Mouse (Mus musculus): ENCODE measurements around the gene Tnip1. TPM values are rescaled to one million over a fixed set of nuclear protein-coding genes. Genes with fewer than 3 reads are reported as not detected.

Tnip1 gene
- polyA plus RNA-seq, 1 experiment, result 20.6 TPM

- H3K36me3 ChIP-seq (ENCODE audit: control insufficient read depth, insufficient read depth, low read length), result peaks cover 2% of the 10 kb centered on the region; the same call in 1 of the 2 replicates
- H3K27ac ChIP-seq (ENCODE audit: insufficient read depth, low read depth, low read length), result no peak overlapping the region
- no peak overlapping the region for H3K4me3 ChIP-seq (ENCODE audit: insufficient read depth, low read depth, low read length)
- WGBS, result 82% methylated on average over 7 of the region's 7 CpGs
- no peak for DNase-seq
- no peaks in the 10 kb centered on the region for H3K4me1 ChIP-seq (ENCODE audit: control insufficient read depth, insufficient read depth, low read length)
- no peaks in the 10 kb centered on the region for H3K27me3 ChIP-seq (replicated peaks; ENCODE audit: control insufficient read depth, insufficient read depth, low read length)
- TF ChIP-seq CTCF (conservative IDR thresholded peaks at IDR 0.05; ENCODE audit: insufficient read depth, insufficient read length, low read depth, low read length) (no peak), POLR2A (IDR thresholded peaks at IDR 0.05; ENCODE audit: low read depth, low read length) (no peak)
These were observed 33.5 kb upstream of the Tnip1 start for GRCm38 (mm10) chr11:54996176-54996575.

- H3K27me3 ChIP-seq (replicated peaks; ENCODE audit: control insufficient read depth, insufficient read depth, low read length), result no peaks in the 10 kb centered on the region
- H3K4me3 ChIP-seq (ENCODE audit: insufficient read depth, low read depth, low read length), result no peak overlapping the region
- H3K36me3 ChIP-seq (ENCODE audit: control insufficient read depth, insufficient read depth, low read length), result no peaks in the 10 kb centered on the region; the same call in 1 of the 2 replicates
- no peaks in the 10 kb centered on the region for H3K4me1 ChIP-seq (ENCODE audit: control insufficient read depth, insufficient read depth, low read length)
- no peak overlapping the region for H3K27ac ChIP-seq (ENCODE audit: insufficient read depth, low read depth, low read length)
- DNase-seq, result no peak
- TF ChIP-seq CTCF (conservative IDR thresholded peaks at IDR 0.05; ENCODE audit: insufficient read depth, insufficient read length, low read depth, low read length), result no peak
- no peak for TF ChIP-seq POLR2A (IDR thresholded peaks at IDR 0.05; ENCODE audit: low read depth, low read length)
These were observed 27.2 kb upstream of the Tnip1 start for GRCm38 (mm10) chr11:54989920-54990319.

GRCm38 (mm10) chr11:54988754-54989349 is 26.1 kb upstream of the Tnip1 start:
- Histone ChIP-seq H3K36me3 (ENCODE audit: control insufficient read depth, insufficient read depth, low read length) (no peaks in the 10 kb centered on the region; the same call in 1 of the 2 replicates), H3K4me1 (ENCODE audit: control insufficient read depth, insufficient read depth, low read length) (no peaks in the 10 kb centered on the region), H3K4me3 (ENCODE audit: insufficient read depth, low read depth, low read length) (no peak overlapping the region), H3K27me3 (replicated peaks; ENCODE audit: control insufficient read depth, insufficient read depth, low read length) (no peaks in the 10 kb centered on the region), H3K27ac (ENCODE audit: insufficient read depth, low read depth, low read length) (no peak overlapping the region)
- TF ChIP-seq CTCF (conservative IDR thresholded peaks at IDR 0.05; ENCODE audit: insufficient read depth, insufficient read length, low read depth, low read length) (no peak), POLR2A (IDR thresholded peaks at IDR 0.05; ENCODE audit: low read depth, low read length) (no peak)
- DNase-seq, result no peak
- WGBS, result 73% methylated on average over 8 of the region's 8 CpGs

- 94% methylated on average over 1 of the region's 1 CpGs for WGBS
- TF ChIP-seq CTCF (conservative IDR thresholded peaks at IDR 0.05; ENCODE audit: insufficient read depth, insufficient read length, low read depth, low read length), result peak; percentile 71
- TF ChIP-seq POLR2A (IDR thresholded peaks at IDR 0.05; ENCODE audit: low read depth, low read length), result no peak
- Histone ChIP-seq H3K4me3 (ENCODE audit: insufficient read depth, low read depth, low read length) (no peak overlapping the region), H3K27me3 (replicated peaks; ENCODE audit: control insufficient read depth, insufficient read depth, low read length) (no peaks in the 10 kb centered on the region), H3K36me3 (ENCODE audit: control insufficient read depth, insufficient read depth, low read length) (no peaks in the 10 kb centered on the region; the same call in 1 of the 2 replicates), H3K4me1 (ENCODE audit: control insufficient read depth, insufficient read depth, low read length) (no peaks in the 10 kb centered on the region), H3K27ac (ENCODE audit: insufficient read depth, low read depth, low read length) (no peak overlapping the region)
- DNase-seq, result peak; percentile 32
These were observed 25.3 kb upstream of the Tnip1 start for GRCm38 (mm10) chr11:54987974-54988373.

GRCm38 (mm10) chr11:54985086-54985485 is 22.4 kb upstream of the Tnip1 start:
- Histone ChIP-seq H3K27me3 (replicated peaks; ENCODE audit: control insufficient read depth, insufficient read depth, low read length) (no peaks in the 10 kb centered on the region), H3K4me1 (ENCODE audit: control insufficient read depth, insufficient read depth, low read length) (no peaks in the 10 kb centered on the region), H3K27ac (ENCODE audit: insufficient read depth, low read depth, low read length) (no peak overlapping the region), H3K36me3 (ENCODE audit: control insufficient read depth, insufficient read depth, low read length) (no peaks in the 10 kb centered on the region; the same call in 1 of the 2 replicates), H3K4me3 (ENCODE audit: insufficient read depth, low read depth, low read length) (no peak overlapping the region)
- DNase-seq, result no peak
- 59% methylated on average over 3 of the region's 3 CpGs for WGBS
- TF ChIP-seq POLR2A (IDR thresholded peaks at IDR 0.05; ENCODE audit: low read depth, low read length), result no peak

- no peak for TF ChIP-seq CTCF (conservative IDR thresholded peaks at IDR 0.05; ENCODE audit: insufficient read depth, insufficient read length, low read depth, low read length)
- no peak for TF ChIP-seq POLR2A (IDR thresholded peaks at IDR 0.05; ENCODE audit: low read depth, low read length)
- no peaks in the 10 kb centered on the region for H3K27me3 ChIP-seq (replicated peaks; ENCODE audit: control insufficient read depth, insufficient read depth, low read length)
- no peaks in the 10 kb centered on the region; the same call in 1 of the 2 replicates for H3K36me3 ChIP-seq (ENCODE audit: control insufficient read depth, insufficient read depth, low read length)
- 62% methylated on average over 4 of the region's 4 CpGs for WGBS
- no peaks in the 10 kb centered on the region for H3K4me1 ChIP-seq (ENCODE audit: control insufficient read depth, insufficient read depth, low read length)
- no peak for DNase-seq
- H3K27ac ChIP-seq (ENCODE audit: insufficient read depth, low read depth, low read length), result no peak overlapping the region
- no peak overlapping the region for H3K4me3 ChIP-seq (ENCODE audit: insufficient read depth, low read depth, low read length)
These were observed 21.9 kb upstream of the Tnip1 start for GRCm38 (mm10) chr11:54984581-54984980.

- WGBS, result under 1% methylated on average over 6 of the region's 6 CpGs
These were observed 21.4 kb upstream of the Tnip1 start for GRCm38 (mm10) chr11:54984085-54984484.

More at GRCm38 (mm10) chr11:54984085-54984484, 21.4 kb upstream of the Tnip1 start:
- Histone ChIP-seq H3K27me3 (replicated peaks; ENCODE audit: control insufficient read depth, insufficient read depth, low read length) (no peaks in the 10 kb centered on the region), H3K4me3 (ENCODE audit: insufficient read depth, low read depth, low read length) (no peak overlapping the region), H3K27ac (ENCODE audit: insufficient read depth, low read depth, low read length) (no peak overlapping the region), H3K36me3 (ENCODE audit: control insufficient read depth, insufficient read depth, low read length) (no peaks in the 10 kb centered on the region; the same call in 1 of the 2 replicates), H3K4me1 (ENCODE audit: control insufficient read depth, insufficient read depth, low read length) (no peaks in the 10 kb centered on the region)
- TF ChIP-seq POLR2A (IDR thresholded peaks at IDR 0.05; ENCODE audit: low read depth, low read length) (no peak), CTCF (conservative IDR thresholded peaks at IDR 0.05; ENCODE audit: insufficient read depth, insufficient read length, low read depth, low read length) (peak; percentile 34)
- DNase-seq, result peak; percentile 75
